Mouse (Mus musculus): ENCODE data around the gene Camkk2. TPM values are rescaled to one million over a fixed set of nuclear protein-coding genes. Genes with fewer than 3 reads are reported as not detected.

Camkk2 gene
- polyA plus RNA-seq, 1 experiment from 2014 or later: 60.3 TPM

GRCm38 (mm10) chr5:122702156-122702555 is 77.1 kb downstream of the Camkk2 start:
- no peak for ATAC-seq (ENCODE audit: low FRiP score)
- no peak overlapping the region for H3K27ac ChIP-seq
- H3K9me3 ChIP-seq: no peaks in the 10 kb centered on the region
- H3K4me1 ChIP-seq (replicated peaks): peaks cover 14% of the 10 kb centered on the region
- H3K36me3 ChIP-seq: no peaks in the 10 kb centered on the region
- H3K27me3 ChIP-seq: no peaks in the 10 kb centered on the region
- H3K4me2 ChIP-seq: no peak overlapping the region
- no peak overlapping the region for H3K9ac ChIP-seq
- 89% methylated on average over 6 of the region's 6 CpGs for WGBS
- H3K4me3 ChIP-seq: no peak overlapping the region

DNA sequence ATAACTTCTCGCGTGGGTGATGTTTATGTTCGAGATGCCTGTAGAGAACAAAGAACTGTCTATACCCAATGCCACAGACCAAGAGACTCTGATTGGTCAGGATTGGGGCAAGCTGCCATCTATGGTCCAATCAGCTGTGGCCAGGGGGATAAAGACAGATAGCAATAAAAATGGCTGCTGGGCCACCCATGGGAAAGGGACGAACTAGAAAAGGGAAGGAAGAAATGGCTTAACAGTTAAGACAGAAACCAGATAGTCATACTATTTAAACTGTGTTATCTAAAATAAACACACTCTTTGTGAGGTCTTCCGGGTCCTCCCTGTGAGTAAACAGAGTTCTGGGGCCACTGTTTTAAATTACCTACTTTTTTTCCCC is 78.4 kb downstream of the Camkk2 start:
- Histone ChIP-seq H3K4me2 (no peak overlapping the region), H3K4me3 (no peak overlapping the region), H3K27ac (no peak overlapping the region), H3K27me3 (no peaks in the 10 kb centered on the region), H3K9me3 (no peaks in the 10 kb centered on the region), H3K4me1 (replicated peaks) (0 out of 2 replicates have a peak, but pooled peaks cover 10% of the 10 kb centered on the region), H3K36me3 (no peaks in the 10 kb centered on the region), H3K9ac (no peak overlapping the region)
- no peak for ATAC-seq (ENCODE audit: low FRiP score)
- WGBS: 67% methylated on average over 5 of the region's 5 CpGs

DNA sequence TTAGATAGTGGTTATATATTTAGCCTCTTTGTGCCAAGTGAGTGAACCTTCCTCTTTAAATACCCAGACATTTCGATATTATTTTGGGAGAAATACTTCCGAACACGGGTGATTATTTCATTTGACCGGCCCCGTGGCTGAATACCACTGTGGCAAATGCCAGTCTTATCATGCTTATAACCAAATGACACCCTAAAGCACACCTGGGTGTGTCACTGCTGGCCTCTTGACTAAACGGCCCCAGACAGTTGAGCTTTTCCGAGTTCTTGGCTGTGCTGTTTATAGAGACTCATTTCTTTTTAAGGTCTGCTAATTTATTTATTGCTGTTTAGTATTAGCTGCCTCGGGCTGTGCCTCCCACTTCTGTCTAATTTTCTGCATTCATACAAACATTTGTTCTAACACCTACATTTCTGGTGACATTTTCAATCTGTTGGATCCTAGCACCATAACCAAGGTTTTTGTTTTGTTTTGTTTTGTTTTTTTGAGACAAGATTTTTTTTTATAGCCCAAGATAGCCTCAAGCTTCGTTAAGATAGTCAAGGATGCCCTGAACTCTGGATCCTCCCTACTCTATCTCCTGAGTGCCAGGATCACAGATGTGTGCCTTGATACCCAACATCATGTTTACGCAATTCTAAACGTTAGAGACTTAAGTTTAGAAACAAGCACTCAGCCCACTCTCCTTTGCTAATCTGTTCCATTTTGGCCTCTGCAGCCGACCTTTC is 78.9 kb downstream of the Camkk2 start:
- WGBS: 89% methylated on average over 12 of the region's 12 CpGs
- ATAC-seq (ENCODE audit: low FRiP score): no peak
- H3K4me1 ChIP-seq (replicated peaks): 0 out of 2 replicates have a peak, but pooled peaks cover 10% of the 10 kb centered on the region
- H3K9me3 ChIP-seq: no peaks in the 10 kb centered on the region
- H3K4me2 ChIP-seq: no peak overlapping the region
- H3K36me3 ChIP-seq: no peaks in the 10 kb centered on the region
- H3K27me3 ChIP-seq: no peaks in the 10 kb centered on the region
- no peak overlapping the region for H3K9ac ChIP-seq
- H3K27ac ChIP-seq: no peak overlapping the region
- no peak overlapping the region for H3K4me3 ChIP-seq

GRCm38 (mm10) chr5:122698701-122699060 is 80.5 kb downstream of the Camkk2 start:
- Histone ChIP-seq H3K9ac (no peak overlapping the region), H3K27me3 (no peaks in the 10 kb centered on the region), H3K27ac (no peak overlapping the region), H3K4me2 (no peak overlapping the region), H3K4me3 (no peak overlapping the region), H3K4me1 (replicated peaks) (0 out of 2 replicates have a peak, but pooled peaks cover 10% of the 10 kb centered on the region), H3K9me3 (no peaks in the 10 kb centered on the region), H3K36me3 (no peaks in the 10 kb centered on the region)
- 80% methylated on average over 9 of the region's 9 CpGs for WGBS
- ATAC-seq (ENCODE audit: low FRiP score): no peak

GRCm38 (mm10) chr5:122698041-122698700 is 81.0 kb downstream of the Camkk2 start:
- H3K9ac ChIP-seq: no peak overlapping the region
- no peaks in the 10 kb centered on the region for H3K36me3 ChIP-seq
- 88% methylated on average over 10 of the region's 10 CpGs for WGBS
- H3K27me3 ChIP-seq: no peaks in the 10 kb centered on the region
- H3K27ac ChIP-seq: no peak overlapping the region
- H3K9me3 ChIP-seq: no peaks in the 10 kb centered on the region
- peaks cover 14% of the 10 kb centered on the region; the same call in 1 of the 2 replicates for H3K4me1 ChIP-seq (replicated peaks)
- H3K4me2 ChIP-seq: no peak overlapping the region
- H3K4me3 ChIP-seq: no peak overlapping the region
- no peak for ATAC-seq (ENCODE audit: low FRiP score)

DNA sequence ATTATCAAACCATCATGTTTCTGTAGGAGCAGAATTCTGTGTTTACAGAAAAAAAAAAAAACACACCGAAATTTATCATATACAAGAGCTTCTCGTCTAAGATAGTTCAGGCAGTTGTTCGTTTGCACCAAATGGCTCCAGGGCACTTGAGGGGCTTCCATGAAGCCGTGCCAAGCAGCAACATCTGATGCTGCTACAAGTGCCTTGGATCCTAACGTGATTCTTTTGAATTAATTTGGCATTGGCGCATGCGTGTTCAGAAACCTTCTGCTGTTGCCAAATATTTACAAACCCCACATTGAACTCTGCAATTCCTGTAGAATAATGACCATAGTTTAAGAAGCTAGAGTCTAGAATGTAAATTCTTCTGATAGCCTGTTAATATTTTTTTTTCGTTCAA is 83.7 kb downstream of the Camkk2 start:
- no peaks in the 10 kb centered on the region for H3K36me3 ChIP-seq
- H3K27me3 ChIP-seq: no peaks in the 10 kb centered on the region
- no peaks in the 10 kb centered on the region for H3K9me3 ChIP-seq
- WGBS: 66% methylated on average over 8 of the region's 8 CpGs
- H3K4me2 ChIP-seq: no peak overlapping the region
- no peak overlapping the region for H3K4me3 ChIP-seq
- H3K9ac ChIP-seq: no peak overlapping the region
- no peak for ATAC-seq (ENCODE audit: low FRiP score)
- peaks cover 17% of the 10 kb centered on the region; the same call in 1 of the 2 replicates for H3K4me1 ChIP-seq (replicated peaks)
- no peak overlapping the region for H3K27ac ChIP-seq

GRCm38 (mm10) chr5:122693431-122694207 is 85.6 kb downstream of the Camkk2 start:
- Histone ChIP-seq H3K9ac (no peak overlapping the region), H3K9me3 (no peaks in the 10 kb centered on the region), H3K27ac (peak overlapping the region; percentile 66), H3K27me3 (no peaks in the 10 kb centered on the region), H3K36me3 (no peaks in the 10 kb centered on the region), H3K4me3 (no peak overlapping the region), H3K4me2 (no peak overlapping the region), H3K4me1 (replicated peaks) (peaks cover 17% of the 10 kb centered on the region; the same call in 1 of the 2 replicates)
- peak; percentile 93 for ATAC-seq (ENCODE audit: low FRiP score)
- 18% methylated on average over 13 of the region's 13 CpGs for WGBS

GRCm38 (mm10) chr5:122690486-122690885 is 88.7 kb downstream of the Camkk2 start:
- Histone ChIP-seq H3K36me3 (no peaks in the 10 kb centered on the region), H3K27ac (no peak overlapping the region), H3K9ac (no peak overlapping the region), H3K4me2 (no peak overlapping the region), H3K9me3 (no peaks in the 10 kb centered on the region), H3K4me3 (no peak overlapping the region), H3K4me1 (replicated peaks) (peaks cover 8% of the 10 kb centered on the region; the same call in 1 of the 2 replicates), H3K27me3 (no peaks in the 10 kb centered on the region)
- ATAC-seq (ENCODE audit: low FRiP score): no peak
- WGBS: 48% methylated on average over 6 of the region's 6 CpGs

DNA sequence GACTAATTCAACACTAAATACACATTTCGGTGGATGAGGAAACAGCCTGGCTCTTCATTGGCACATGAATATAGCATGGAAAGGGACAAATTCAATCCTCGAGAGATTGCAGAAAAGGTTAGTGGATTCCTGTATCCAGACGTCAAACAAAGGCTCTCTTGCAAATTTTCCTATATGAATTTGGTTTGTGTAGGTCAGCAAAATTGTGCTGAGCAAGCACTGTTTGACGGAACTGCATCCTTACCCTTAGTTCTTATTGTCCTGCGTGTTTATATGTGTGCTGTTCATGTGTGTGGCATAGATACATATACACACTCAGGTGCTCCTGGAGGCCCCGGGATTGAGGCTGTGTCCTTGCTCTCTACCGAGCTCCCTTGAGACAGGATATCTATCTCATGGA is 90.1 kb downstream of the Camkk2 start:
- no peak overlapping the region for H3K4me2 ChIP-seq
- H3K4me1 ChIP-seq (replicated peaks): peaks cover 8% of the 10 kb centered on the region; the same call in 1 of the 2 replicates
- H3K9ac ChIP-seq: no peak overlapping the region
- no peak overlapping the region for H3K4me3 ChIP-seq
- ATAC-seq (ENCODE audit: low FRiP score): no peak
- no peaks in the 10 kb centered on the region for H3K27me3 ChIP-seq
- H3K36me3 ChIP-seq: no peaks in the 10 kb centered on the region
- 93% methylated on average over 7 of the region's 7 CpGs for WGBS
- no peaks in the 10 kb centered on the region for H3K9me3 ChIP-seq
- no peak overlapping the region for H3K27ac ChIP-seq

DNA sequence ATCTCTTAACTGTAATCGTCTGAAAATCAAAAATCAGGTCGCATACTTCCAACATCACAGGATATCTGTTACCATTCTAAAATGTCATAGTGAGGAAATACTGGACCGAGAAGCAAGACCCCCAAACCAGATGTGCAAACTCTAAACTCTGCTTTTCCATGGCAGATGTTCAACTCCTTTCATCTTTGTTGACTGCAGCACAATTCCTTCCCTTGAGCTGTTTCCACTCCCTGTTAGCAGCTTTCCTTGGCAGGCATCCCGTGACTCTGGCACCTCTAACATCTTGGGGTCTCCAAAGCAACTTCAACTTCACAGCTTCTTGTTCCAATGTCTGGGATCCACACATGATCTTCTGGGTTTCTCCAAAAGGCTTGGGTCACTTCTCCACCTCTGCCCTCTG is 91.8 kb downstream of the Camkk2 start:
- Histone ChIP-seq H3K27me3 (no peaks in the 10 kb centered on the region), H3K9ac (no peak overlapping the region)
- 95% methylated on average over 4 of the region's 4 CpGs for WGBS

GRCm38 (mm10) chr5:122683926-122684325 is 95.3 kb downstream of the Camkk2 start:
- no peak overlapping the region for H3K4me2 ChIP-seq
- H3K27ac ChIP-seq: no peak overlapping the region
- H3K4me3 ChIP-seq: no peak overlapping the region
- H3K9ac ChIP-seq: no peak overlapping the region
- no peaks in the 10 kb centered on the region for H3K27me3 ChIP-seq
- no peak for ATAC-seq (ENCODE audit: low FRiP score)
- 78% methylated on average over 10 of the region's 10 CpGs for WGBS
- H3K9me3 ChIP-seq: no peaks in the 10 kb centered on the region
- no peaks in the 10 kb centered on the region for H3K4me1 ChIP-seq (replicated peaks)
- H3K36me3 ChIP-seq: no peaks in the 10 kb centered on the region

More for the DNA sequence above, 91.8 kb downstream of the Camkk2 start:
- Histone ChIP-seq H3K27ac (no peak overlapping the region), H3K9me3 (no peaks in the 10 kb centered on the region), H3K36me3 (no peaks in the 10 kb centered on the region), H3K4me3 (no peak overlapping the region), H3K4me1 (replicated peaks) (no peaks in the 10 kb centered on the region), H3K4me2 (no peak overlapping the region)
- ATAC-seq (ENCODE audit: low FRiP score): no peak

GRCm38 (mm10) chr5:122681276-122681675 is 97.9 kb downstream of the Camkk2 start:
- no peak overlapping the region for H3K9ac ChIP-seq
- no peaks in the 10 kb centered on the region for H3K9me3 ChIP-seq
- H3K27me3 ChIP-seq: no peaks in the 10 kb centered on the region
- H3K27ac ChIP-seq: no peak overlapping the region
- no peaks in the 10 kb centered on the region for H3K4me1 ChIP-seq (replicated peaks)
- whole genome bisulfite sequencing: 85% methylated on average over 12 of the region's 12 CpGs
- no peak overlapping the region for H3K4me2 ChIP-seq
- H3K36me3 ChIP-seq: no peaks in the 10 kb centered on the region
- H3K4me3 ChIP-seq: no peak overlapping the region
- ATAC-seq (ENCODE audit: low FRiP score): no peak
